Mouse (Mus musculus) C2C12 (cell line): ENCODE data around the gene Fchsd2.

Source experiments
- CEBPB ChIP-seq: IDR thresholded peaks from one replicate; pipeline ENCODE4 v1.6.1; 2011; ENCODE audit warnings: low read depth, mild to moderate bottlenecking, control low read depth, moderate library complexity
- CTCF ChIP-seq: IDR thresholded peaks from one replicate; pipeline ENCODE4 v1.5.1; 2011; ENCODE audit not compliant: control insufficient read depth, insufficient read depth, insufficient read length
- FOSL1 ChIP-seq: IDR thresholded peaks from one replicate; pipeline ENCODE4 v1.8.0; 2011; ENCODE audit warnings: mild to moderate bottlenecking, low read length; ENCODE audit not compliant: poor library complexity, insufficient read depth, severe bottlenecking
- MAX ChIP-seq: IDR thresholded peaks from one replicate; pipeline ENCODE4 v1.6.1; 2011; ENCODE audit warnings: mild to moderate bottlenecking, control low read depth
- MYOD1 ChIP-seq: IDR thresholded peaks from one replicate; pipeline ENCODE4 v1.6.1; 2011; ENCODE audit warnings: low read depth; ENCODE audit not compliant: control insufficient read depth, insufficient read length
- MYOG ChIP-seq: IDR thresholded peaks from one replicate; pipeline ENCODE4 v1.6.1; 2011; ENCODE audit not compliant: control insufficient read depth, insufficient read length; ENCODE audit errors: extremely low read depth
- USF1 ChIP-seq: IDR thresholded peaks from one replicate; pipeline ENCODE4 v1.6.1; 2011; ENCODE audit warnings: low read depth, mild to moderate bottlenecking, control low read depth, moderate library complexity

- TF ChIP-seq USF1 (no peak), MYOG (no peak), CTCF (no peak), MAX (no peak), CEBPB (no peak), FOSL1 (no peak), MYOD1 (no peak)
Measured at GRCm38 (mm10) chr7:101155284-101155683, 62.6 kb downstream of the Fchsd2 start.
